Mouse (Mus musculus): ENCODE measurements around the gene Fam207a. TPM values are rescaled to one million over a fixed set of nuclear protein-coding genes. Genes with fewer than 3 reads are reported as not detected.
A peak's percentile ranks its signal among the peaks of the same experiment; 100 is the strongest.

Gene Fam207a
- total and polyA plus RNA-seq, 2 experiments from 2014 or later: 32.7 to 47.1 TPM

DNA sequence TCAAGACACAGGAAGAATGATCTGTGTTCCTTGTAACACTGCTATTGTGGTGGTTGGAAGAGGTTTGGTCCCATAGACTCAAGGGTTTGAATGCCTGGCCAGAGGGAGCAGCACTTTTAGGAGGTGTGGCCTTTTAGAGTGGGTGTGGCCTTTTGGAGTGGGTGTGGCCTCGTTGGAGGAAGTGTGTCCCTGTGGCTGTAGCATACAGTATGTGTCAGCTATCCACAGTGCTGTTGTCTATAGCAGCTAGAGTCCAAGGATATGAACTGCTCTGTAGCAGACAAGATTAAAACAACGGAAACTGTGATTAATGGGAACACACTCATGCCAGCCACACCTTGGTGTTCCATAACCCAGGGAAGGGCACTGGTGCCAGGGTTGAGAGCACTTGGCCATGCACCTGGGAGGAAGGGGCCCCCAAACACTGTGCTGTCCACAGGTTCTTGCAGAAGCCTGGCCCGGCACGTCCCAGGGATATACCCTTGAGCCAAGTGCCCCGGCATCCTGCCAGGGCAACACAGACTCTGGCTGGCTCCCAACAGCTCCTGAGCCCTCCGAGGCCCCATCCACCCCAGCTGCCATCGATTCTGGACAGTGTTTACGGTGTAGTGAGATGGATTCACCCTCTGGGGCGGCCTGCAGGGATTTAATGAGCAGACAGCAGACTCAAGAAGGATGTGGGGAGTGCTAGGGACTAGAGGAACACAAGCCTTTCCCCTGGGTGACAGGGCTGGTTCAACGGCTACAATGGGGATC lies 51.2 kb downstream of the Fam207a start:
- H3K4me1 ChIP-seq (ENCODE audit: insufficient read depth, low read length): no peaks in the 10 kb centered on the region
- H3K27me3 ChIP-seq (ENCODE audit: insufficient read depth, low read length): no peaks in the 10 kb centered on the region
- ATAC-seq (ENCODE audit: low FRiP score): peak; percentile 45; the same call in 1 of the 2 replicates
- no peak overlapping the region for H3K4me3 ChIP-seq (ENCODE audit: low read depth, low read length)
- no peak for TF ChIP-seq CTCF (IDR thresholded peaks at IDR 0.05)
- no peaks in the 10 kb centered on the region for H3K9me3 ChIP-seq (ENCODE audit: low read length)
- no peak overlapping the region for H3K27ac ChIP-seq (ENCODE audit: low read depth, low read length)
- peak; percentile 71 for DNase-seq (ENCODE audit: low spot score)
- no peaks in the 10 kb centered on the region for H3K36me3 ChIP-seq (ENCODE audit: insufficient read depth, low read length)
- 57% methylated on average over 10 of the region's 10 CpGs for WGBS
- H3K9ac ChIP-seq (replicated peaks; ENCODE audit: low read length, poor library complexity, severe bottlenecking): no peak overlapping the region
- no peak overlapping the region for H3K4me2 ChIP-seq (ENCODE audit: low read depth, low read length, poor library complexity, severe bottlenecking)

DNA sequence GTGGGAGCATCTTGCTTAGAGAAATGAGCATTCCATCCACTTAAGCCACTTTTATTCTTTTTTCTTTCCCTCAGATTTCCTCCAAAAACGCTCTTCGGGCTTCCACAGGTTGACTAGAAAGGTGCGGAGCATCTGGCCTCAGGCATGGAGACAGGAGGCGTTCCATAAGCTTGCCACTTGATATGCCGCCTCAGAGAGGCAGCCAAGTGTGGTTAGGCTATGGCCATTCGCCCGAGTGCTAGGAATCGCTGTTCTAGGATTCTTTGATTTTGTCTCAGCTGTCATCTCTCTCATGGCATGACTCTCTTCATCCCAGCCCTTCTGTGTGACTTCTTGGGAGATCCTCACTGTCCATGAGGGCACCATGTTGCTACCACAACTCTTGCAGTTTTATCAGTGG lies 54.4 kb downstream of the Fam207a start:
- ATAC-seq (ENCODE audit: low FRiP score): no peak
- Histone ChIP-seq H3K27me3 (ENCODE audit: insufficient read depth, low read length) (no peaks in the 10 kb centered on the region), H3K4me1 (ENCODE audit: insufficient read depth, low read length) (no peaks in the 10 kb centered on the region), H3K9me3 (ENCODE audit: low read length) (no peaks in the 10 kb centered on the region), H3K4me2 (ENCODE audit: low read depth, low read length, poor library complexity, severe bottlenecking) (no peak overlapping the region), H3K36me3 (ENCODE audit: insufficient read depth, low read length) (no peaks in the 10 kb centered on the region), H3K27ac (ENCODE audit: low read depth, low read length) (no peak overlapping the region), H3K9ac (replicated peaks; ENCODE audit: low read length, poor library complexity, severe bottlenecking) (no peak overlapping the region), H3K4me3 (ENCODE audit: low read depth, low read length) (no peak overlapping the region)
- 84% methylated on average over 8 of the region's 8 CpGs for WGBS
- no peak for DNase-seq (ENCODE audit: low spot score)
- no peak for TF ChIP-seq CTCF (IDR thresholded peaks at IDR 0.05)

DNA sequence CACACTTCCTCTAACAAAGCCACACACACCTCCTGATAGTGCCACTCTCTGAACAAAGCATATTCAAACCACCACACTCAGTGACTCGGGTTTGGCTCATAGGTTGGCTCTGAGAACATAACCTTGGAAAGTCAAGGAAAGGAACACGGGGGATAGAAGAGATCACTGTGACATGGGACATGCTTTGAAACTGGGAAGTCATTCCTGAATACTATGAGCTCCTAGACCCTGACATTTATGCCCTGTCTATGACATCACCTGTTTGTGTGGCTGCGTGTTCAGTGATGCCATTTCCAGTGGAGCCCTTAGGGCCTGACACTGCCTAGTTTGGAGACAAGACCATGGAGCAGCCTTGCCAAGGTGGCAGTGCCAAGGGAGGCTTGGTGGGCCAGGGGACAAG lies 57.9 kb downstream of the Fam207a start:
- no peak overlapping the region for H3K4me3 ChIP-seq (ENCODE audit: low read depth, low read length)
- DNase-seq (ENCODE audit: low spot score) (no peak), ATAC-seq (ENCODE audit: low FRiP score) (no peak)
- 84% methylated on average over 3 of the region's 3 CpGs for WGBS
- no peak overlapping the region for H3K27ac ChIP-seq (ENCODE audit: low read depth, low read length)
- no peaks in the 10 kb centered on the region for H3K4me1 ChIP-seq (ENCODE audit: insufficient read depth, low read length)
- no peak overlapping the region for H3K4me2 ChIP-seq (ENCODE audit: low read depth, low read length, poor library complexity, severe bottlenecking)
- H3K27me3 ChIP-seq (ENCODE audit: insufficient read depth, low read length): no peaks in the 10 kb centered on the region
- H3K36me3 ChIP-seq (ENCODE audit: insufficient read depth, low read length): no peaks in the 10 kb centered on the region
- TF ChIP-seq CTCF (IDR thresholded peaks at IDR 0.05): no peak
- H3K9ac ChIP-seq (replicated peaks; ENCODE audit: low read length, poor library complexity, severe bottlenecking): no peak overlapping the region
- no peaks in the 10 kb centered on the region for H3K9me3 ChIP-seq (ENCODE audit: low read length)

DNA sequence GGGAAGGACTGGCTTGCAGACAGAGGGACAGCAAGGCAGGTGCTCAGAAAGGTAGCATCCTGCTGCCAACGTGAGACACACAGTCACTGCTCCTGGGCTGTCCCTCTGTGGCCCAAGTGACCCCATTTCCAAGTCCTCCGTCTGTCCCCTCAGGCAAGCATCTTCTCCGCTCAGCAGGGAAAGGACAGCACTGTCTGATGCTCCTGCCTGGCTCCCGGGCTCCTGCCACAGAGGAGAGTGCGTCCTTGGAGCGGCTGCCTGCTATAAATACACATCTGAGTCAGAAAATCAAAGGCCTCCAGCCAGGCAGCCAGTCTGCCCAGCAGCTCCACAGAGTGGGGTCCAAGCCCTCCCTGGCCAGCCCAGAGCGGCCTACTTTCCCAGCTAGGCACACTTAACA lies 59.1 kb downstream of the Fam207a start:
- ATAC-seq (ENCODE audit: low FRiP score) (no peak), DNase-seq (ENCODE audit: low spot score) (no peak)
- H3K27ac ChIP-seq (ENCODE audit: low read depth, low read length): no peak overlapping the region
- TF ChIP-seq CTCF (IDR thresholded peaks at IDR 0.05): no peak
- WGBS: 70% methylated on average over 7 of the region's 7 CpGs
- no peak overlapping the region for H3K4me3 ChIP-seq (ENCODE audit: low read depth, low read length)
- no peaks in the 10 kb centered on the region for H3K4me1 ChIP-seq (ENCODE audit: insufficient read depth, low read length)
- no peaks in the 10 kb centered on the region for H3K9me3 ChIP-seq (ENCODE audit: low read length)
- no peaks in the 10 kb centered on the region for H3K27me3 ChIP-seq (ENCODE audit: insufficient read depth, low read length)
- H3K9ac ChIP-seq (replicated peaks; ENCODE audit: low read length, poor library complexity, severe bottlenecking): no peak overlapping the region
- H3K36me3 ChIP-seq (ENCODE audit: insufficient read depth, low read length): no peaks in the 10 kb centered on the region
- no peak overlapping the region for H3K4me2 ChIP-seq (ENCODE audit: low read depth, low read length, poor library complexity, severe bottlenecking)

DNA sequence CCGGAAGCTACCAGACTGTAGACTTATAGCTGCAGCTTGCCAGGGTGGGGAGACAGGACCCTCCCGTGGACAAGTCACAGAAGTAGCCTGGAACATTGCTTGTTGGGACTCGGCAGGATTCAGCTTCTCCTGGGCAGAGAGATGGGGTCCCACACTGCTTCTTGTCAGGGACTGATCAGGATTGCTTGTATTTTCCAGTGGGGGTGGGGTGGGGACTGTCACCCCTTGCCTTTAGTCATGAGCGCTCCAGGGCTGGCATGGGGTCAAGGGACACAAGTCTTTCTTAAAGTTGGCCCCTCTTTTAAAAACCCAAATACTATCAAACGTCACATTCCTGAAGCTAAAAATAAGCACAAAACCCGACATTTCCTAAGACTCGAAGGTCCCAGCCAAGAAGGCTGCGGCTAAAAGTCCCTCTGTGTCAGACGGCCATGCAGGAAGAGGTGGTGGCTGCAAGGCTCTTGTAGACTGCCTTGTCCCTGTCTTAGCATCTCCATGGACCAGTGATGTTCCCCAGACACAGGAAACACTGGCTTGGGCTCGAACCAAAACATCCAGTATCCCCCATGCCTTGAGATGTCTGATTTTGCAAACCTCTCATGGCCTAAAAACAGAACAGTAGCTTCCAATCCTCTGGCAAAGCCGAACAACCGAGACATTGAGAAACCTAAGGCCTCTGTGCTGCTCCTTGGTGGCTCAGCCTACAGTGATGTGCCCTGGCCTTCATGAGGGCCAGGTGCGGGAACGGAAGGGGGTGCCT lies 60.2 kb downstream of the Fam207a start:
- H3K9ac ChIP-seq (replicated peaks; ENCODE audit: low read length, poor library complexity, severe bottlenecking): no peak overlapping the region
- H3K9me3 ChIP-seq (ENCODE audit: low read length): no peaks in the 10 kb centered on the region
- no peak overlapping the region for H3K4me2 ChIP-seq (ENCODE audit: low read depth, low read length, poor library complexity, severe bottlenecking)
- no peak overlapping the region for H3K27ac ChIP-seq (ENCODE audit: low read depth, low read length)
- DNase-seq (ENCODE audit: low spot score) (no peak), ATAC-seq (ENCODE audit: low FRiP score) (no peak)
- H3K4me3 ChIP-seq (ENCODE audit: low read depth, low read length): no peak overlapping the region
- no peaks in the 10 kb centered on the region for H3K4me1 ChIP-seq (ENCODE audit: insufficient read depth, low read length)
- H3K36me3 ChIP-seq (ENCODE audit: insufficient read depth, low read length): no peaks in the 10 kb centered on the region
- 81% methylated on average over 14 of the region's 14 CpGs for WGBS
- H3K27me3 ChIP-seq (ENCODE audit: insufficient read depth, low read length): no peaks in the 10 kb centered on the region
- no peak for TF ChIP-seq CTCF (IDR thresholded peaks at IDR 0.05)

DNA sequence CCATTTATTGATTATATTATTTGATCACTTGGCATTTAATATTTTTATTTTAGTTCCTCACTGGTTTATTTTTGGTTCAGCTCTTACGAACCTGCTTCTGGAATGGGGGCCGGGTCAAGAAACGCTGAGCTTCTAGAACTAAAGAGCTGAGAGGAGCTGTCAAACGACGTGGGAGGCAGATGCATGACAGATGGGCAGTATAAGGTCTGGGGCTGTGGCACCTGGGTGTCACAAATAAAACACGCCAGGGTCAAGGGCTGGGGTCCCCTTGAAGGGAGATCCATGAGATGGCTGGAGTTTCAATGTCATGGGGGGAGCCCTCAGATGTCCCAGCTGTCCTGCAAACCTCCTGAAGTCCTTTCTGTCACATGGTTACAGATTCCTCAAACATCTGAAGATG lies 60.8 kb downstream of the Fam207a start:
- no peaks in the 10 kb centered on the region for H3K4me1 ChIP-seq (ENCODE audit: insufficient read depth, low read length)
- no peak overlapping the region for H3K9ac ChIP-seq (replicated peaks; ENCODE audit: low read length, poor library complexity, severe bottlenecking)
- DNase-seq (ENCODE audit: low spot score) (no peak), ATAC-seq (ENCODE audit: low FRiP score) (no peak)
- WGBS: 83% methylated on average over 6 of the region's 6 CpGs
- H3K36me3 ChIP-seq (ENCODE audit: insufficient read depth, low read length): no peaks in the 10 kb centered on the region
- no peaks in the 10 kb centered on the region for H3K27me3 ChIP-seq (ENCODE audit: insufficient read depth, low read length)
- no peaks in the 10 kb centered on the region for H3K9me3 ChIP-seq (ENCODE audit: low read length)
- no peak overlapping the region for H3K4me2 ChIP-seq (ENCODE audit: low read depth, low read length, poor library complexity, severe bottlenecking)
- no peak overlapping the region for H3K27ac ChIP-seq (ENCODE audit: low read depth, low read length)
- TF ChIP-seq CTCF (IDR thresholded peaks at IDR 0.05): no peak
- no peak overlapping the region for H3K4me3 ChIP-seq (ENCODE audit: low read depth, low read length)

All from midbrain, postnatal 0 days (tissue).